Mouse (Mus musculus) spleen, adult 12 weeks (tissue): ENCODE results near the gene Mllt3.
"Not testable (repeated sequence)": the region's sequence is repeated elsewhere in the genome, so short reads cannot be mapped to it uniquely, and the experiment has no call there.

Source experiments
- DNase-seq: peaks from one replicate; pipeline ENCODE4 v3.0.0; 2022; ENCODE audit warnings: low spot score

The Mllt3 gene

GRCm38 (mm10) chr4:88012774-88013173, 20.4 kb downstream of the Mllt3 start:
- DNase-seq = no peak

GRCm38 (mm10) chr4:88011870-88012572, 21.1 kb downstream of the Mllt3 start:
- DNase-seq = no peak

- DNase-seq = no peak
Measured at GRCm38 (mm10) chr4:88010441-88010840, 22.7 kb downstream of the Mllt3 start.

- DNase-seq = no peak
Measured at GRCm38 (mm10) chr4:88005801-88006200, 27.4 kb downstream of the Mllt3 start.

- DNase-seq = no peak
Measured at GRCm38 (mm10) chr4:88003159-88003948, 29.8 kb downstream of the Mllt3 start.

- DNase-seq = no peak
Measured at GRCm38 (mm10) chr4:87991710-87992109, 41.5 kb downstream of the Mllt3 start.

GRCm38 (mm10) chr4:87990940-87991339, 42.2 kb downstream of the Mllt3 start:
- no peak for DNase-seq

GRCm38 (mm10) chr4:87985281-87985680, 47.9 kb downstream of the Mllt3 start:
- no peak for DNase-seq

GRCm38 (mm10) chr4:87984589-87984988, 48.6 kb downstream of the Mllt3 start:
- DNase-seq = no peak

GRCm38 (mm10) chr4:87984091-87984490, 49.1 kb downstream of the Mllt3 start:
- no peak for DNase-seq

GRCm38 (mm10) chr4:87982578-87982977, 50.6 kb downstream of the Mllt3 start:
- DNase-seq = no peak

GRCm38 (mm10) chr4:87977820-87978448, 55.2 kb downstream of the Mllt3 start:
- no peak for DNase-seq

GRCm38 (mm10) chr4:87965836-87966235, 67.3 kb downstream of the Mllt3 start:
- DNase-seq = no peak

- not testable (repeated sequence) for DNase-seq
Measured at GRCm38 (mm10) chr4:87964890-87965289, 68.3 kb downstream of the Mllt3 start.

GRCm38 (mm10) chr4:87963773-87964076, 69.4 kb downstream of the Mllt3 start:
- DNase-seq = no peak

- DNase-seq = no peak
Measured at GRCm38 (mm10) chr4:87963055-87963772, 70.0 kb downstream of the Mllt3 start.

- DNase-seq = no peak
Measured at GRCm38 (mm10) chr4:87961872-87962271, 71.3 kb downstream of the Mllt3 start.

GRCm38 (mm10) chr4:87957852-87958251, 75.3 kb downstream of the Mllt3 start:
- no peak for DNase-seq

- DNase-seq = no peak
Measured at GRCm38 (mm10) chr4:87957198-87957597, 76.0 kb downstream of the Mllt3 start.

- DNase-seq = no peak
Measured at GRCm38 (mm10) chr4:87955132-87955531, 78.0 kb downstream of the Mllt3 start.

- no peak for DNase-seq
Measured at GRCm38 (mm10) chr4:87954421-87955083, 78.6 kb downstream of the Mllt3 start.

GRCm38 (mm10) chr4:87953736-87954135, 79.4 kb downstream of the Mllt3 start:
- DNase-seq = no peak
